Mouse (Mus musculus) adrenal gland, postnatal 25 days (tissue): ENCODE measurements at regions not wholly inside any gene's neighbourhood (a gene's known extent, or its start where the extent isn't known, plus 50 kb on each side); places are given as distances from the start of the nearest gene placed in this dataset.

Experiments
- DNase-seq: peaks from one replicate; pipeline ENCODE4 v3.0.0; 2021; ENCODE audit warnings: mixed read lengths

- DNase-seq = no peak
Measured at GRCm38 (mm10) chr11:114433561-114433960, 234.8 kb upstream of the Rpl38 start.

- no peak for DNase-seq
Measured at GRCm38 (mm10) chr11:114425447-114425846, 242.9 kb upstream of the Rpl38 start.

GRCm38 (mm10) chr11:114423322-114423721 is 245.0 kb upstream of the Rpl38 start:
- no peak for DNase-seq

- no peak for DNase-seq
Measured at GRCm38 (mm10) chr11:114419002-114419401, 249.3 kb upstream of the Rpl38 start.

- DNase-seq = no peak
Measured at GRCm38 (mm10) chr11:114416168-114416567, 252.2 kb upstream of the Rpl38 start.

GRCm38 (mm10) chr11:114404401-114404800 is 263.9 kb upstream of the Rpl38 start:
- DNase-seq = no peak

GRCm38 (mm10) chr11:114402556-114403320 is 265.6 kb upstream of the Rpl38 start:
- peak; percentile 20 for DNase-seq

- DNase-seq = no peak
Measured at GRCm38 (mm10) chr11:114400701-114401100, 267.6 kb upstream of the Rpl38 start.

GRCm38 (mm10) chr11:114392161-114392560 is 276.2 kb upstream of the Rpl38 start:
- no peak for DNase-seq

GRCm38 (mm10) chr11:114391553-114391952 is 276.8 kb upstream of the Rpl38 start:
- DNase-seq = no peak

- no peak for DNase-seq
Measured at GRCm38 (mm10) chr11:114387091-114387490, 281.2 kb upstream of the Rpl38 start.

GRCm38 (mm10) chr11:114379411-114379824 is 288.9 kb upstream of the Rpl38 start:
- no peak for DNase-seq

- DNase-seq = no peak
Measured at GRCm38 (mm10) chr11:114375921-114376320, 292.4 kb upstream of the Rpl38 start.

- DNase-seq = no peak
Measured at GRCm38 (mm10) chr11:114370708-114371107, 297.6 kb upstream of the Rpl38 start.

- DNase-seq = no peak
Measured at GRCm38 (mm10) chr11:114367779-114368178, 300.5 kb upstream of the Rpl38 start.

GRCm38 (mm10) chr11:114360946-114361345 is 294.1 kb upstream of the Sdk2 start:
- DNase-seq = no peak

- no peak for DNase-seq
Measured at GRCm38 (mm10) chr11:114360321-114360720, 293.5 kb upstream of the Sdk2 start.

- no peak for DNase-seq
Measured at GRCm38 (mm10) chr11:114352146-114352795, 285.4 kb upstream of the Sdk2 start.

GRCm38 (mm10) chr11:114336839-114337484 is 270.1 kb upstream of the Sdk2 start:
- no peak for DNase-seq

GRCm38 (mm10) chr11:114335950-114336838 is 269.3 kb upstream of the Sdk2 start:
- no peak for DNase-seq

GRCm38 (mm10) chr11:114331579-114332150 is 264.8 kb upstream of the Sdk2 start:
- no peak for DNase-seq

GRCm38 (mm10) chr11:114330316-114330715 is 263.5 kb upstream of the Sdk2 start:
- DNase-seq = no peak
